Mouse (Mus musculus) T-helper 2 cell (primary cell): ENCODE measurements at regions not wholly inside any gene's neighbourhood (a gene's known extent, or its start where the extent isn't known, plus 50 kb on each side); places are given as distances from the start of the nearest gene placed in this dataset.

Source experiments
- in situ Hi-C: fragments of 300-600 bp; cut with MboI, MseI; formaldehyde crosslinking; loops from one replicate; pipeline ENCODE4 v1.15.1; 2025; ENCODE audit warnings: high pct_unique_total_duplicates

DNA sequence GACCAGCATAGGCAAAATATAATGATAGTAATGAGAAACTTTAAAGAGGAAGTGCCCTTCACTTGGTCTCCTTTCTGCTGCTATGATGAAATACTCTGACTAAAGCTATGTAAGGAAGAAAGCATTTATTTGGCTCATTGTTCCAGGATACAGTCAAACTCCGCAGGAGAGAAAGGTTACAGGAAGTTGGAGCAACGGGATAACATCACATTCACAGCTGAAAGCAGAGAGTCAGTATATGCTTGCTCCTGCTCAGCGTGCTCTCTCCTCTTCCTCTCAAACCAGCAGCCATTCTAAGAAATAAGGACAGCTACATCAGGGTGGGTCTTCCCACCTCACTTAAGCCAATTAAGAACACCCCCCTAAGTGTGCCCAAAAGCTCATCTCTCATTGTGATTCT is 98.9 kb upstream of the Syt10 start:
- in situ Hi-C loops: no loop called here

DNA sequence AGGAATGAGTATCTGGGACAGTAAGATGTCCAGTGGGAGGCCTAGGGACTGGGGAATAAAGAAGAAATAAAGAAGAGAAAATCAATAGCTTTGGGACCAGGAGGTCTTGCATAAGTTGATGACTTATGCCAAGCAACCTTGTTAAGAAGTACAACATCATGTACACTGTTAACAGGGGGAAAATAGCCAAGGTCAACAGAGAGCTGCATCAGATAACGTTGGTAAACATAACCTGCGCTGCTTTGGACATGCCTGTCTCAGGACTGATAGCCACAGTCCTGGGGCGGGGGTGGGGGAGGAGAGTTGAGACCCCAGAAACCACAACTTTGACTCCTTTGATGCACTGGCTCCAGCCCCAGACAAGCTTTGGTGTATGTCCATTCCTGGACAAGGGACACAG is 90.7 kb upstream of the Syt10 start:
- in situ Hi-C loops: no loop called here

DNA sequence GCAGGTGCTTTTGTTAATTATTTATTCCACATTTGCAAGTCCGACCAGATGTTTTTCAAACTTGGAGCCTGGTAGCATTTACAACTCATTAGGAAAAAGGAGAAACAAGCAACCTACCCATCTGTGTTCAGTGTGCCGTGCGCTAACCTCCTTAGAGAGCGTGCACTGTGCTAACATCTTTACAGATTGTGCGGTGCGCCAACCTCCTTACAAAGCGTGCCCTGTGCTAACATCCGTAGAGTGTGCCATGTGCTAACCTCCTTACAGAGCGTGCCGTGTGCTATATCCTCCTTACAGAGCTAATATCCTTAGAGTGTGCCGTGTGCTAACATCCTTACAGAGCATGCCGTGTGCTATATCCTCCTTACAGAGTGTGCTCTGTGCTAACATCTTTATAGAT is 73.9 kb upstream of the Syt10 start:
- in situ Hi-C loops: no loop called here

DNA sequence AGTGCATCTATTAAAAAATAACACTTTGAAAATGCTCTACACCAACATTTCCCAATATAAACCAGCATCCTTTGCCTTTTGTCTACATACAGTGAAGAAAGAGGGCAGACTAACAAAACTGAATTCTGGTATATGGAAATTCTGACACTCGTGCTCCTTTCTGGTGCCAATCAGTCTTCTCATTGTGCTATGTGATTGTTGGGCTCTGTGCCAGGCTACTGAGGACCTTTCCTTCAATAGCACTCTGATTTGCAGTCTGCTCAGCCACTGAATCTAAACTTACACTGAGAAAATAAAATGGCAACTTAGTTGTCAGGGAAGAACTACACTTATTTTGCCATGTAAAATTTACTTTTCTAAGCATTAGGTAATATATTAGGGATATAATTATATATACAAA is 61.4 kb upstream of the Syt10 start:
- in situ Hi-C loops: loop anchor here (10.0 kb wide), 1 partner anchor 1662 kb away; no protein-coding TSS in a partner anchor

DNA sequence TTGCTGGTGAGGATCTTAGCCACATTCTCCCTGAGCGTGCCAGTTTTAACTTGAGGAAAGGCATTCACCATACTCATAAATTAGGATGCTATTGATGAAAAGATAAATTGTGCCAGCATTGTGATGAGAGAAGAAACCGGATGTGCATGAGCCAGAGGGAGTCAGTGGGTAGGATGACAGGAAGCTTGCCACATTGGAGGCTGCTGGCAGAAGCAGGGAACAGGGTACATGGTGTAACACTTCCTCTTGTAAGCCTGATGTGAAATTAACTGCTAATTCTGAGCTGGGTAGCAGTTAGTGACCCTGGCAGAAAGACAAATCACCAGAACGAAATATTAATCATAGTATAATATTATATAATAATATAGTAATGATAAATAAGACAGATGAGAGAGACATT is 52.0 kb upstream of the Syt10 start:
- in situ Hi-C loops: no loop called here
